Mouse (Mus musculus): ENCODE measurements around the gene Utp15. TPM values are rescaled to one million over a fixed set of nuclear protein-coding genes. Genes with fewer than 3 reads are reported as not detected.

Utp15 gene
- polyA plus RNA-seq, 1 experiment from 2014 or later: 8.4 TPM

- Histone ChIP-seq H3K4me1 (ENCODE audit: insufficient read depth, low read depth, low read length) (no peaks in the 10 kb centered on the region), H3K4me2 (replicated peaks; ENCODE audit: low read depth, low read length) (no peak overlapping the region), H3K9ac (replicated peaks; ENCODE audit: low read depth) (no peak overlapping the region), H3K9me3 (ENCODE audit: low read length) (no peaks in the 10 kb centered on the region), H3K27me3 (replicated peaks; ENCODE audit: insufficient read depth, low read length) (no peaks in the 10 kb centered on the region), H3K4me3 (ENCODE audit: low read depth, low read length) (no peak overlapping the region), H3K36me3 (ENCODE audit: insufficient read depth, low read length) (no peaks in the 10 kb centered on the region), H3K27ac (ENCODE audit: low read length) (no peak overlapping the region)
- DNase-seq (ENCODE audit: low spot score) (no peak), ATAC-seq (no peak)
- 74% methylated on average over 7 of the region's 7 CpGs for WGBS
- TF ChIP-seq CTCF (IDR thresholded peaks at IDR 0.05): no peak
- TF ChIP-seq EP300 (IDR thresholded peaks at IDR 0.05): no peak
Measured at GRCm38 (mm10) chr13:98210137-98210536, 52.7 kb downstream of the Utp15 start.

- H3K9me3 ChIP-seq (ENCODE audit: low read length): no peaks in the 10 kb centered on the region
- no peaks in the 10 kb centered on the region for H3K27me3 ChIP-seq (replicated peaks; ENCODE audit: insufficient read depth, low read length)
- H3K4me1 ChIP-seq (ENCODE audit: insufficient read depth, low read depth, low read length): no peaks in the 10 kb centered on the region
- TF ChIP-seq CTCF (IDR thresholded peaks at IDR 0.05) (peak; percentile 52), EP300 (IDR thresholded peaks at IDR 0.05) (no peak)
- H3K4me3 ChIP-seq (ENCODE audit: low read depth, low read length): no peak overlapping the region
- 27% methylated on average over 9 of the region's 9 CpGs for WGBS
- H3K36me3 ChIP-seq (ENCODE audit: insufficient read depth, low read length): no peaks in the 10 kb centered on the region
- H3K9ac ChIP-seq (replicated peaks; ENCODE audit: low read depth): no peak overlapping the region
- H3K4me2 ChIP-seq (replicated peaks; ENCODE audit: low read depth, low read length): no peak overlapping the region
- ATAC-seq: no peak
- H3K27ac ChIP-seq (ENCODE audit: low read length): no peak overlapping the region
- DNase-seq (ENCODE audit: low spot score): no peak
Measured at GRCm38 (mm10) chr13:98208842-98209241, 54.0 kb downstream of the Utp15 start.

- 1% methylated on average over 13 of the region's 13 CpGs for WGBS
- H3K4me1 ChIP-seq (ENCODE audit: insufficient read depth, low read depth, low read length): no peaks in the 10 kb centered on the region
- H3K9me3 ChIP-seq (ENCODE audit: low read length): no peaks in the 10 kb centered on the region
- H3K4me3 ChIP-seq (ENCODE audit: low read depth, low read length): peak overlapping the region; percentile 54
- peak overlapping the region; percentile 89 for H3K4me2 ChIP-seq (replicated peaks; ENCODE audit: low read depth, low read length)
- no peaks in the 10 kb centered on the region for H3K36me3 ChIP-seq (ENCODE audit: insufficient read depth, low read length)
- 0 out of 2 replicates have a peak overlapping the region, but pooled peaks have one; percentile 41 for H3K9ac ChIP-seq (replicated peaks; ENCODE audit: low read depth)
- ATAC-seq (no peak), DNase-seq (ENCODE audit: low spot score) (no peak)
- no peaks in the 10 kb centered on the region for H3K27me3 ChIP-seq (replicated peaks; ENCODE audit: insufficient read depth, low read length)
- peak overlapping the region; percentile 87 for H3K27ac ChIP-seq (ENCODE audit: low read length)
- TF ChIP-seq EP300 (IDR thresholded peaks at IDR 0.05): no peak
- TF ChIP-seq CTCF (IDR thresholded peaks at IDR 0.05): no peak
Measured at GRCm38 (mm10) chr13:98206546-98206870, 56.3 kb downstream of the Utp15 start.

GRCm38 (mm10) chr13:98205771-98206545 is 56.9 kb downstream of the Utp15 start, which contains the start of gene Arhgef28:
TSS of gene Arhgef28 (minus strand) at chr13:98206439.
- Histone ChIP-seq H3K9me3 (ENCODE audit: low read length) (no peaks in the 10 kb centered on the region), H3K4me1 (ENCODE audit: insufficient read depth, low read depth, low read length) (no peaks in the 10 kb centered on the region), H3K27me3 (replicated peaks; ENCODE audit: insufficient read depth, low read length) (no peaks in the 10 kb centered on the region), H3K4me3 (ENCODE audit: low read depth, low read length) (peak within 1 kb of the TSS; percentile 54), H3K27ac (ENCODE audit: low read length) (peak within 1 kb of the TSS; percentile 87), H3K36me3 (ENCODE audit: insufficient read depth, low read length) (no peaks in the 10 kb centered on the region), H3K4me2 (replicated peaks; ENCODE audit: low read depth, low read length) (peak within 1 kb of the TSS; percentile 89), H3K9ac (replicated peaks; ENCODE audit: low read depth) (peak within 1 kb of the TSS; percentile 41)
- TF ChIP-seq EP300 (IDR thresholded peaks at IDR 0.05) (no peak), CTCF (IDR thresholded peaks at IDR 0.05) (peak; percentile 69)
- 2% methylated on average over 44 of the region's 76 CpGs for WGBS
- ATAC-seq: peak; percentile 92
- DNase-seq (ENCODE audit: low spot score): peak; percentile 86

GRCm38 (mm10) chr13:98205111-98205510 is 57.7 kb downstream of the Utp15 start:
- H3K4me1 ChIP-seq (ENCODE audit: insufficient read depth, low read depth, low read length): no peaks in the 10 kb centered on the region
- peak overlapping the region; percentile 54 for H3K4me3 ChIP-seq (ENCODE audit: low read depth, low read length)
- TF ChIP-seq CTCF (IDR thresholded peaks at IDR 0.05) (no peak), EP300 (IDR thresholded peaks at IDR 0.05) (no peak)
- H3K4me2 ChIP-seq (replicated peaks; ENCODE audit: low read depth, low read length): peak overlapping the region; percentile 89
- 25% methylated on average over 8 of the region's 8 CpGs for WGBS
- no peak for ATAC-seq
- no peaks in the 10 kb centered on the region for H3K9me3 ChIP-seq (ENCODE audit: low read length)
- no peaks in the 10 kb centered on the region for H3K27me3 ChIP-seq (replicated peaks; ENCODE audit: insufficient read depth, low read length)
- H3K27ac ChIP-seq (ENCODE audit: low read length): peak overlapping the region; percentile 87
- no peak for DNase-seq (ENCODE audit: low spot score)
- no peaks in the 10 kb centered on the region for H3K36me3 ChIP-seq (ENCODE audit: insufficient read depth, low read length)
- H3K9ac ChIP-seq (replicated peaks; ENCODE audit: low read depth): 0 out of 2 replicates have a peak overlapping the region, but pooled peaks have one; percentile 41

- H3K9ac ChIP-seq (replicated peaks; ENCODE audit: low read depth): no peak overlapping the region
- H3K9me3 ChIP-seq (ENCODE audit: low read length): no peaks in the 10 kb centered on the region
- WGBS: 60% methylated on average over 8 of the region's 8 CpGs
- peak overlapping the region; percentile 54 for H3K4me3 ChIP-seq (ENCODE audit: low read depth, low read length)
- H3K27me3 ChIP-seq (replicated peaks; ENCODE audit: insufficient read depth, low read length): no peaks in the 10 kb centered on the region
- H3K36me3 ChIP-seq (ENCODE audit: insufficient read depth, low read length): no peaks in the 10 kb centered on the region
- peak overlapping the region; percentile 87 for H3K27ac ChIP-seq (ENCODE audit: low read length)
- no peak for ATAC-seq
- H3K4me1 ChIP-seq (ENCODE audit: insufficient read depth, low read depth, low read length): no peaks in the 10 kb centered on the region
- H3K4me2 ChIP-seq (replicated peaks; ENCODE audit: low read depth, low read length): peak overlapping the region; percentile 89
- DNase-seq (ENCODE audit: low spot score): peak; percentile 56
- TF ChIP-seq CTCF (IDR thresholded peaks at IDR 0.05) (no peak), EP300 (IDR thresholded peaks at IDR 0.05) (no peak)
Measured at GRCm38 (mm10) chr13:98204371-98204770, 58.5 kb downstream of the Utp15 start.

All from lung, postnatal 0 days (tissue).